Mouse (Mus musculus) naive thymus-derived CD4-positive, alpha-beta T cell, adult 2 months (primary cell): ENCODE measurements around the gene Uox.

ENCODE experiments used
- DNase-seq: peaks from one replicate; pipeline ENCODE4 v3.0.0-alpha.2; 2011; ENCODE audit warnings: low read depth

Gene Uox

DNA sequence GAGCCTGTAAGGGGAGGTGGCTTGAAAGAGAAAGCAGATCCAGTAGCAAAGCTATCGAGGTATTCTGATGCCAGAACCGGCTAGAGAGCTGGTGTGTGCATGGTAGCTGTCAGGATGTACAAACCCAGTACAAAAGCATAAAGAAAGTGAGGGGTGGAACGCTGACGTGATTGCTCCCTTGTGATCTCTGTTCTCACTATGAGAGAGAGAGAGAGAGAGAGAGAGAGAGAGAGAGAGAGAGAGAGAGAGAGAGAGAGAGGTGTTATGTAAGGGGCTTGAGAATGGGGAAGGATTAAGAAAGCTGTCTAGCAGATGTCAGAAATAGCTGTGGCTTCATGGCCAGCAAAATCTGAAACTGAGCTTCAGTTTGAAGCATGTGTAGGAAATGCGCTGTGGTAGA, 13.7 kb downstream of the Uox start:
- peak; percentile 51 for DNase-seq

- no peak for DNase-seq
Measured at GRCm38 (mm10) chr3:146586616-146587015, 16.4 kb downstream of the Uox start.

DNA sequence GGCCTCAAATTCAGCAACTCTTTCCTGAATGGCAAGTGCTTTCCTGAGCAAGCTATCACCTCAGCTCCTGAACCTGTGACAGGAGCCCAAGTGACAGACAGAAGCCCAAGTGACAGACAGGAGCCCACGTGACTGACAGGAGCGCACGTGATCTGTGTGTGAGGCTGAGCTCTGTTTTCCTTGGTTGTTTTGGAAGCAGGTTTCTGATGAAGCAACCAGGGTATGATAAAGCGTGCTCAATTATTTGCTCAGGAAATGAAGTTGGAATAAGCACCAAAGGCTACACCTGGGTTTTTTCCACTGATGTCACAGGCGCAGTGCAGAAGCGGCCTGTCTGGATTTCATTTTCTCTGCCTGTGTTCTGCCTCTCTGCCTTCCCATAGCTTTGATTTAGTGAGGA, 19.3 kb downstream of the Uox start:
- DNase-seq, result no peak

DNA sequence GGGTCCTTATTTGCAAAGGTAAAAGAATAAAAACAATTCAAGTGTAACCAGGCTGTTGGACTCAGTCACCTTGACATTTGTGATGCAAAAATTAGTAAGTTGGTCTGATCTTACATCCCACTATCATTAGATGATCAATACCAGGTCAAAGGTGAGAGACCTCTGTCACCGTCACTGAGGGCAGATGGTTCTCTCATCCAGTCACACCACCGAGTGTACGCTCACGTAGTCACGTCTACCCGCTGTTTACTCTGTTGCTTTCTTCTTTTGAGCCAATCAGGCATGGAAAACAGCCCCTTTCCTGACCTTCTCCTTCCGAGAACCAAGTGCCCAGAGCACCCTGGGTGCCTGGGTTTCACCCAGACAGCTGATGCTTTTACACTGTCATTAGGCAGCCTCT, 20.9 kb downstream of the Uox start:
- DNase-seq, result no peak

- no peak for DNase-seq
Measured at GRCm38 (mm10) chr3:146591601-146592000, 21.4 kb downstream of the Uox start.

GRCm38 (mm10) chr3:146595440-146595839, 25.2 kb downstream of the Uox start:
- no peak for DNase-seq

GRCm38 (mm10) chr3:146596387-146596786, 26.2 kb downstream of the Uox start:
- no peak for DNase-seq

- DNase-seq, result no peak
Measured at GRCm38 (mm10) chr3:146596864-146597263, 26.6 kb downstream of the Uox start.

- DNase-seq, result no peak
Measured at GRCm38 (mm10) chr3:146598411-146598810, 28.2 kb downstream of the Uox start.

DNA sequence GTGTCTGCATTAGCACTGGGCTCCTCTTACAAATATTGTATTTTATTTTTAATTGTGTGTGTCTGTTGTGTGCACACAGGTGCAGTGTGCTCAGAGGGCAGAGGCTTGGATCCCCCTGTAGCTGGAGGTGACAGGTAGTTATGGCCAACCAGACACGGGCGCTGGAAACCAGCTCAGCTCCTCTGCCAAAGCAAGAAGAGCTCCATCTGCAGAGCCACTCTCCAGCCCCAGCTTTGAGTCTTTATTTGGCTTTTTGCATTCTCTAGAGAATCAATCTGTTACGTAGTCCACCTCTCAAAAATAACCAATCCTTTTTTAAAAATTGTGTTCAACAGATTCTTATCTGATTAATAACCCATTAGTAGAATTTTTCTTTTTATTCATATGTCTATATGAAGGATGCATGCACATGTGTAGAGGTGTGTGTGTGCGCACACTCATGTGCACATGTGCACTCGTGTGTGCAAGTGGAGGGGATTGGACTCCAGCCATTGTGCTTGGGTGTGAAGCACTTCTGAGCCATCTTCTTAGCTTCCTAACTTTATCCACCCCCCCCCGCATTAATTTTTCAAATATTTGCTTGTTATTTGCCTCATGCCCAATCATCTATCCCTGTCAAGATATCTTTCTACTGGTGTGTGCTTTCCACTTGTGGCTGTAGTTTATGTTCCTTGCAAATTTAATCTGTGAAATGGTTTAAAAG, 29.1 kb downstream of the Uox start:
- DNase-seq, result no peak

DNA sequence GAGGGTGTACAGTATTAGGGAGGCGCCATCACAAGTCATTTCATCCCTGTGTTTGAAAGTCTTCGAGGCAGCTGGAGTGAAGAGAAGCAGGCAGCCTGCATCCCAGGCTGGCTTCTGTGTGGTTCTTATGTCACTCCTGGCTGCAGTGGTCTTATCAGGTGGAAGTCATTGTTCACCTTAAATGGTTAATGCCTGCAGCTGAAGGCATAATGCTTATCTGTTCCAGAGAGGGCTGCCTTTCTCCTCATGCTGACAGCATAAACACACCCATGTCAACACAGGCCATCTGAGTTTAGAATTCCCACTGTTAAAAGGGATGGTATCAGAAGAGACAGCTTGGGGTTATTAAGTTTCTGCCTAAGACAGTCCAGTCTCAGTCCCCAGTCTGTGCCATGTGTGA, 31.0 kb downstream of the Uox start:
- DNase-seq, result no peak

- no peak for DNase-seq
Measured at GRCm38 (mm10) chr3:146602531-146602930, 32.3 kb downstream of the Uox start.

DNA sequence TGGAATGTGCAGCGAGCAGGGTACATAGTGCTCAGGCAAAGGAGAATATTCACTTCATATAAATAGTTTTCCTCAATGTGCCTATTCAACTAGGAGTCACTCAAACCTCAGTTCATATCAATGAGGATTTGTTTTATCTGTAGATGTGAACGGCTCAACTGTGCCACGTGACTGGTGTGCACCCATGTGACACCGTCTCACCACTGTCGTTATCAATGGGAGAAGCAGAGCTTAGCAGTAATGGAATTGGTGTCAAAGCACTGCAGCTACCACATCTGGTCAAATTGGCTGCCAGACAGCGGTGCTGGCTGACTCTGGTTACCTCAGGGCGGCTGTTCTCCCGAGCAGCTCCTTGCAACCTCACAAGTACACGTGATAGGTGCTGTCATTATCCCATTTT, 34.4 kb downstream of the Uox start:
- DNase-seq, result no peak

DNA sequence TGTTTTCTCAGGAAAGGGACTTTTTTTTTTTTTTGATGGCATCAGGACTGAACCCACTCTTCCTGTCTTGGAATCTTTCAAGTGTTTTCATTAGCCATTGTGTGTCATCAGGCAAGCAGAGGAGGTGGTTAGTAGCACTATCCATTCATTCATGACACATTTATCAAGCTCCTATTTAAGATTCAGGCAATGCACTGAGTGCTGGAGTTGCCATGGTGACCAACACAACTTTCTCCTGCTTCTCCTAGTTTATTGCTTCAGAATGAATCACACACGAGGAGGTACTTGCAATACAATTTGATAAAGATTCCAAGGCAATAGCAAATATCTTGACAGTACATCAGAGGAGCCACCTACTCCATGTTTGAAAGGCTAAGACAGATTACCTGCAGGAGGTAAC, 37.1 kb downstream of the Uox start:
- DNase-seq, result no peak

- DNase-seq, result no peak
Measured at GRCm38 (mm10) chr3:146610322-146610721, 40.1 kb downstream of the Uox start.

DNA sequence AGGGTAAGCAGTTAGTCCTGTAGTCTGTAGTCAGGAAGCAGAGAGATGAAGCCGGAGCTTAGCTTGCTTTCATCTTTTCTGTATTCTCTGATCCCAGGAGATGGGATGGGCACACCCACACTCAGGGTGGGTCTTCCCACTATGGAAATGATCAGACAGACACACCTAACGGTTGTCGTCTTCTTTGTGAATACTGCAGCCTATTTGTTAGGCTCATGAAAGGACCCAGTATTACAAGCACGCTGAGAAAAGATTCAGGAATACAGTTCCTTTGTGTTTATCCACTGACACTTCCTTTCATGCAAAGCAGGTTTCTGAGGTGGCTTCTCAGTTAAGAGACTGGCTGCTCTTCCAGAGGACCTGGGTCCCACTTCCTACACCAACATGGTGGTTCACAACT, 41.0 kb downstream of the Uox start:
- no peak for DNase-seq

DNA sequence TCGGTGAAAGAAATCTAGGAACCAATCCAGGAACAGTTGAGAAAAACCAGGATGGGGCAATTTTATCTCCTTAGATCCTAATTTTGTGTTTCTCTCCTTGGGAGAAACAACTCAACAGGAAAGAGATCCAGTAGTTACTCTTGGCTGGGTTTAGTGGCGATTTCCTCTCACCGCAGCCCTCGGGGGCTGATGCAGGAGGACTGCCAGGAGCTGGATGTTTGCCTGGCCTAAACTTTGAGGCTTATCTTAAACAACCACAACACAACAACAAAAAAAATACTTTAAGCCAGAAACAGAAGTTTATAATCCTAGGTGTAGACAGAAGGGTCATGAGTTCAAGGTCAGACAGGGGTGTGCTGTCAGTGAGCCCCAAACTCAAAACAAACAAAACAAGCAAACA, 41.6 kb downstream of the Uox start:
- no peak for DNase-seq

DNA sequence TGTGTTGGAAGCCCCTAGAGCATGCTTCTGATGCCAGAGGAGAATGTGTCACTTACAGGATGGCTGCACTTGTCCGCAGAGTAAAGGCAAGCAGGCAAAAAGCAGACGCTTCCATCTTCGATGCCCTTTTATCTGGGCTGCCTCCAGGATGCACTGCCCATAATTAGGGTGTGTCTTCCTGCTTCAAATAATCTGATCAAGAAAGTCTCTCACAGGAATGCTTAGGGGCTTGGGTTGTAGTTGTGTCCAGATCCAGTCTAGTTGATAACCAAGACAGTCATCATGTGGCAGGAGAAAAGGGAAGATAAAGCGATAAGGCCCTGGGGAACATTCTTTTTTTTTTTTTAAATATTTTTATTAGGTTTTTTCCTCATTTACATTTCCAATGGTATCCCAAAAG, 45.3 kb downstream of the Uox start, which contains the start of gene Dnase2b:
Gene Dnase2b (minus strand): TSS at position 101 of the 400 bp plus-strand sequence.
- no peak for DNase-seq

- DNase-seq, result no peak
Measured at GRCm38 (mm10) chr3:146616533-146617283, 46.5 kb downstream of the Uox start.

- DNase-seq, result no peak
Measured at GRCm38 (mm10) chr3:146617946-146618345, 47.7 kb downstream of the Uox start.

GRCm38 (mm10) chr3:146618357-146618756, 48.1 kb downstream of the Uox start:
- no peak for DNase-seq

DNA sequence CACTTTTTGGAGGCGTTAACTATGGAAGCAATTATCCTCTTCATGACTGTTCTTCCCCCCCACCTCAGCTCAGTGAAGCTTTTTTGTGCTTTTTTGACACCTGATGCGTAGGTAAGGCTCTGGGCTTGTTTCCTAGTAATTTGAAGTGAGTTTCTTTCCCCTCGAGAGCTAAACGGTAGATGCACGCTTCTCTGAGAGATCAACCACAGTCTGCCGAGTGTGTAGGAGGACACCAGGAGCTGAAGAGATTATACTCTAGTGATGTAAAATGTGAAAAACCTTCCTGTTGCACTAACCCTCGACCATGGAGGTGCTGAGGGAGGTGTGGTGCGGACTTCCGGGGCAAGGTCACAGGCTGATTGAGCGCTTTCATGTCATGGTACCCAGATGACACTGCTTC, 49.9 kb downstream of the Uox start:
- DNase-seq, result no peak

DNA sequence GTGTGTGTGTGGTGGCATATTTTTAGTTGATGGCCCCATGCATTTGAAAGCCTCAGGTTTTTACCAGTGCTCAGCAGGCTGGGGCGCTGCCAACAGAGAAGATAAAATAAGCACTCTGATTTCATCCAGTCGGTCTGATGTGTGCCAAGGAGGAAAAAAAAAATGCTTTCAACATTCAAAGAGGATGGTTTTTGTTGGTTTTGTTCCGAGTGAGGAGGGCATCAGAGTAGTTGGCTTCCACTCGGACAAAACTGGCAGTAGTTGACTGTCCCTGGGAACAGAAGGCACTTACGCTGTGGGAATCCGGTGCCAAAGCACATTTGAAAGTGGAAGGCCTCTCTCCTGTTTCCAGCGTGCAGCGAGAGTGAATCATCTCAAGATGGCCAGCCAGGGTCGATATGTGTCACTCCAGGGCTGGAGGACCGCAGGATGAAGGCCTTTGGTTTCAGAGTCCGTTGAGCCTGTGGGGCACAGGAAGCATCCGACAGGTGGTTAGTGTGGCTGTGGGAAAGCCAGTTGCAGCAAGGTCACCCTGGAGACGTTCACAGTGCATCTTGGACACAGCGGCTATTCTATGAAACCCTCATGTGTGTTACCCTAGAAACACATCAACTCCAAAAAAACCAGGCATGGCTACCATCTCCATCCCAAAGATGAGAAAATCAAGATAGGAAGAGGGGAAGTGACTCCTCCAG, 50.5 kb downstream of the Uox start:
- DNase-seq, result no peak
